Mouse (Mus musculus): ENCODE measurements around the gene Ugt2b34. TPM values are rescaled to one million over a fixed set of nuclear protein-coding genes. Genes with fewer than 3 reads are reported as not detected.

Ugt2b34 gene
- polyA plus RNA-seq (2012; fragmentation: generic; extraction: Trizol) = not detected
- long read RNA-seq, experiment 1 = 0 reads
- long read RNA-seq, experiment 2 = 0 reads

GRCm38 (mm10) chr5:86906758-86907157 lies at the start of gene Ugt2b34:
Ugt2b34 (minus strand) TSS chr5:86906937.
- H3K36me3 ChIP-seq (ENCODE audit: control insufficient read depth, insufficient read depth) = no peaks in the 10 kb centered on the region
- no peak for TF ChIP-seq MAX (IDR thresholded peaks at IDR 0.05)
- TF ChIP-seq FOSL1 (IDR thresholded peaks at IDR 0.05; ENCODE audit: insufficient read depth, low read length, poor library complexity, severe bottlenecking) = no peak
- no peak for TF ChIP-seq MYOD1 (IDR thresholded peaks at IDR 0.05; ENCODE audit: control insufficient read depth, insufficient read length, low read depth)
- TF ChIP-seq USF1 (IDR thresholded peaks at IDR 0.05; ENCODE audit: low read depth) = no peak
- no peak for TF ChIP-seq CTCF (IDR thresholded peaks at IDR 0.05; ENCODE audit: control insufficient read depth, insufficient read depth, insufficient read length)
- TF ChIP-seq CEBPB (IDR thresholded peaks at IDR 0.05; ENCODE audit: low read depth) = no peak
- no peak for TF ChIP-seq MYOG (IDR thresholded peaks at IDR 0.05; ENCODE audit: control insufficient read depth, extremely low read depth, insufficient read length)
- no peak within 1 kb of the TSS for H3ac ChIP-seq (ENCODE audit: control insufficient read depth, insufficient read length, low read depth)
- no peaks in the 10 kb centered on the region for H3K79me2 ChIP-seq (ENCODE audit: control insufficient read depth, insufficient read depth)
- no peak within 1 kb of the TSS for H3K4me3 ChIP-seq (ENCODE audit: insufficient read depth, poor library complexity, severe bottlenecking)
- H3K27me3 ChIP-seq (ENCODE audit: control insufficient read depth, insufficient read depth, insufficient read length) = no peaks in the 10 kb centered on the region
- H3K79me3 ChIP-seq (ENCODE audit: low read depth) = no peaks in the 10 kb centered on the region

GRCm38 (mm10) chr5:86942111-86942510 lies 35.4 kb upstream of the Ugt2b34 start:
- Histone ChIP-seq H3K4me3 (ENCODE audit: insufficient read depth, poor library complexity, severe bottlenecking) (no peak overlapping the region), H3K79me2 (ENCODE audit: control insufficient read depth, insufficient read depth) (no peaks in the 10 kb centered on the region), H3K79me3 (ENCODE audit: low read depth) (no peaks in the 10 kb centered on the region), H3K36me3 (ENCODE audit: control insufficient read depth, insufficient read depth) (no peaks in the 10 kb centered on the region), H3ac (ENCODE audit: control insufficient read depth, insufficient read length, low read depth) (no peak overlapping the region), H3K27me3 (ENCODE audit: control insufficient read depth, insufficient read depth, insufficient read length) (no peaks in the 10 kb centered on the region)
- TF ChIP-seq MYOG (IDR thresholded peaks at IDR 0.05; ENCODE audit: control insufficient read depth, extremely low read depth, insufficient read length) (no peak), USF1 (IDR thresholded peaks at IDR 0.05; ENCODE audit: low read depth) (no peak), MYOD1 (IDR thresholded peaks at IDR 0.05; ENCODE audit: control insufficient read depth, insufficient read length, low read depth) (no peak), CEBPB (IDR thresholded peaks at IDR 0.05; ENCODE audit: low read depth) (no peak), MAX (IDR thresholded peaks at IDR 0.05) (no peak), FOSL1 (IDR thresholded peaks at IDR 0.05; ENCODE audit: insufficient read depth, low read length, poor library complexity, severe bottlenecking) (no peak), CTCF (IDR thresholded peaks at IDR 0.05; ENCODE audit: control insufficient read depth, insufficient read depth, insufficient read length) (no peak)

- Histone ChIP-seq H3ac (ENCODE audit: control insufficient read depth, insufficient read length, low read depth) (no peak within 1 kb of the TSS), H3K4me3 (ENCODE audit: insufficient read depth, poor library complexity, severe bottlenecking) (no peak within 1 kb of the TSS), H3K27me3 (ENCODE audit: control insufficient read depth, insufficient read depth, insufficient read length) (no peaks in the 10 kb centered on the region), H3K36me3 (ENCODE audit: control insufficient read depth, insufficient read depth) (no peaks in the 10 kb centered on the region), H3K79me3 (ENCODE audit: low read depth) (no peaks in the 10 kb centered on the region), H3K79me2 (ENCODE audit: control insufficient read depth, insufficient read depth) (no peaks in the 10 kb centered on the region)
- TF ChIP-seq MYOD1 (IDR thresholded peaks at IDR 0.05; ENCODE audit: control insufficient read depth, insufficient read length, low read depth) = no peak
- no peak for TF ChIP-seq MYOG (IDR thresholded peaks at IDR 0.05; ENCODE audit: control insufficient read depth, extremely low read depth, insufficient read length)
- TF ChIP-seq USF1 (IDR thresholded peaks at IDR 0.05; ENCODE audit: low read depth) = no peak
These were observed 19.7 kb upstream of the Ugt2b34 start, which contains the start of gene Ugt2b1 for GRCm38 (mm10) chr5:86926426-86926825. Ugt2b1 (minus strand) TSS chr5:86926530.

GRCm38 (mm10) chr5:86920661-86921233 lies 14.0 kb upstream of the Ugt2b34 start:
- no peaks in the 10 kb centered on the region for H3K36me3 ChIP-seq (ENCODE audit: control insufficient read depth, insufficient read depth)
- TF ChIP-seq USF1 (IDR thresholded peaks at IDR 0.05; ENCODE audit: low read depth) (no peak), CEBPB (IDR thresholded peaks at IDR 0.05; ENCODE audit: low read depth) (no peak), MYOG (IDR thresholded peaks at IDR 0.05; ENCODE audit: control insufficient read depth, extremely low read depth, insufficient read length) (no peak), MYOD1 (IDR thresholded peaks at IDR 0.05; ENCODE audit: control insufficient read depth, insufficient read length, low read depth) (no peak), CTCF (IDR thresholded peaks at IDR 0.05; ENCODE audit: control insufficient read depth, insufficient read depth, insufficient read length) (no peak), MAX (IDR thresholded peaks at IDR 0.05) (no peak), FOSL1 (IDR thresholded peaks at IDR 0.05; ENCODE audit: insufficient read depth, low read length, poor library complexity, severe bottlenecking) (no peak)

GRCm38 (mm10) chr5:86911357-86912099 lies 4.8 kb upstream of the Ugt2b34 start:
- TF ChIP-seq FOSL1 (IDR thresholded peaks at IDR 0.05; ENCODE audit: insufficient read depth, low read length, poor library complexity, severe bottlenecking) = no peak
- no peak for TF ChIP-seq CTCF (IDR thresholded peaks at IDR 0.05; ENCODE audit: control insufficient read depth, insufficient read depth, insufficient read length)
- no peak for TF ChIP-seq MYOD1 (IDR thresholded peaks at IDR 0.05; ENCODE audit: control insufficient read depth, insufficient read length, low read depth)
- TF ChIP-seq MAX (IDR thresholded peaks at IDR 0.05) = no peak
- TF ChIP-seq CEBPB (IDR thresholded peaks at IDR 0.05; ENCODE audit: low read depth) = no peak
- no peak for TF ChIP-seq MYOG (IDR thresholded peaks at IDR 0.05; ENCODE audit: control insufficient read depth, extremely low read depth, insufficient read length)
- no peak for TF ChIP-seq USF1 (IDR thresholded peaks at IDR 0.05; ENCODE audit: low read depth)

More at GRCm38 (mm10) chr5:86920661-86921233, 14.0 kb upstream of the Ugt2b34 start:
- Histone ChIP-seq H3ac (ENCODE audit: control insufficient read depth, insufficient read length, low read depth) (no peak overlapping the region), H3K27me3 (ENCODE audit: control insufficient read depth, insufficient read depth, insufficient read length) (no peaks in the 10 kb centered on the region), H3K79me3 (ENCODE audit: low read depth) (no peaks in the 10 kb centered on the region), H3K4me3 (ENCODE audit: insufficient read depth, poor library complexity, severe bottlenecking) (no peak overlapping the region), H3K79me2 (ENCODE audit: control insufficient read depth, insufficient read depth) (no peaks in the 10 kb centered on the region)

More at GRCm38 (mm10) chr5:86911357-86912099, 4.8 kb upstream of the Ugt2b34 start:
- no peak overlapping the region for H3K4me3 ChIP-seq (ENCODE audit: insufficient read depth, poor library complexity, severe bottlenecking)
- H3K79me2 ChIP-seq (ENCODE audit: control insufficient read depth, insufficient read depth) = no peaks in the 10 kb centered on the region
- H3K36me3 ChIP-seq (ENCODE audit: control insufficient read depth, insufficient read depth) = no peaks in the 10 kb centered on the region
- H3ac ChIP-seq (ENCODE audit: control insufficient read depth, insufficient read length, low read depth) = no peak overlapping the region
- no peaks in the 10 kb centered on the region for H3K79me3 ChIP-seq (ENCODE audit: low read depth)
- H3K27me3 ChIP-seq (ENCODE audit: control insufficient read depth, insufficient read depth, insufficient read length) = no peaks in the 10 kb centered on the region

Measured in C2C12 (cell line).